Mouse (Mus musculus): ENCODE measurements at regions not wholly inside any gene's neighbourhood (a gene's known extent, or its start where the extent isn't known, plus 50 kb on each side); places are given as distances from the start of the nearest gene placed in this dataset.
"Not testable (repeated sequence)": the region's sequence is repeated elsewhere in the genome, so short reads cannot be mapped to it uniquely, and the experiment has no call there.

DNA sequence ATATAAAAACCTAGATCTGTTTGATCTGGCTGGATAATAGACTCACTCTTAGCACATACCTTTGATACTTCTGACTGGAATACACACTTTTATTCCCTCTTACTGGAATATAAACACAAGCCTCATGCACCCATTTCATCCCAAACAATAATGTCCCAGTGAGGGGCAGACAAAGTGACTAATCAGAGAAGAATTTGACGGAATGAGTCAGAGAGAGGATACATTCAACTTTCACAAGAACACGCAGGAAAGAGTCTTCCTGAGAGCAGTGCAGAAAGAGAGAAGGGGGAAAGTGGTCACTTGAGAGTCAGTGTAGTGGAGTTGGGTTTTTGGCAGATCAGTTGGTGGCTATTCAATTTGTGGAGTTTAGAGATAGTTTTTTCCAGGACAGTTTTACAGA is 755.6 kb downstream of the Kcna4 start:
- Histone ChIP-seq H3K4me3 (ENCODE audit: low read depth, low read length) (no peak overlapping the region), H3K36me3 (ENCODE audit: control insufficient read depth, insufficient read depth, low read length) (no peaks in the 10 kb centered on the region), H3K27me3 (ENCODE audit: control insufficient read depth, insufficient read depth, low read length) (no peaks in the 10 kb centered on the region), H3K9ac (ENCODE audit: low read length) (no peak overlapping the region), H3K4me2 (ENCODE audit: low read depth, low read length, severe bottlenecking) (no peak overlapping the region), H3K27ac (ENCODE audit: low read depth, low read length) (no peak overlapping the region), H3K9me3 (ENCODE audit: control insufficient read depth, low read length) (no peaks in the 10 kb centered on the region), H3K4me1 (replicated peaks; ENCODE audit: control insufficient read depth, insufficient read depth, low read length) (no peaks in the 10 kb centered on the region)
- DNase-seq (ENCODE audit: low spot score) (no peak), ATAC-seq (replicated peaks; ENCODE audit: low FRiP score) (no peak)
- 87% methylated on average over 2 of the region's 2 CpGs for WGBS

DNA sequence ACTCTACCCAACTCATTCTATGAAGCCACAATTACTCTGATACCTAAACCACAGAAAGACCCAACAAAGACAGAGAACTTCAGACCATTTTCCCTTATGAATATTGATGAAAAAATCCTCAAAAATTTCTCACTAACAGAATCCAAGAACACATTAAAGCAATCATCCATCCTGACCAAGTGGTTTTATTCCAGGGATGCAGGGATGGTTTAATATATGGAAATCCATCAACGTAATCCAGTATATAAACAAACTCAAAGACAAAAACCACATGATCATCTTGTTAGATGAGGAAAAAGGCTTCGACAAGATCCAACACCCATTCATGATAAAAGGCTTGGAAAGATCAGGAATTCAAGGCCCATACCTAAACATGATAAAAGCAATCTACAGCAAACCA is 772.3 kb downstream of the Kcna4 start:
- not testable (repeated sequence) for H3K27me3 ChIP-seq (ENCODE audit: control insufficient read depth, insufficient read depth, low read length); H3K4me3 ChIP-seq (ENCODE audit: low read depth, low read length); H3K4me2 ChIP-seq (ENCODE audit: low read depth, low read length, severe bottlenecking); H3K9me3 ChIP-seq (ENCODE audit: control insufficient read depth, low read length); H3K4me1 ChIP-seq (replicated peaks; ENCODE audit: control insufficient read depth, insufficient read depth, low read length); ATAC-seq (replicated peaks; ENCODE audit: low FRiP score); H3K9ac ChIP-seq (ENCODE audit: low read length); H3K27ac ChIP-seq (ENCODE audit: low read depth, low read length); DNase-seq (ENCODE audit: low spot score); H3K36me3 ChIP-seq (ENCODE audit: control insufficient read depth, insufficient read depth, low read length)
- WGBS: 93% methylated on average over 2 of the region's 2 CpGs

DNA sequence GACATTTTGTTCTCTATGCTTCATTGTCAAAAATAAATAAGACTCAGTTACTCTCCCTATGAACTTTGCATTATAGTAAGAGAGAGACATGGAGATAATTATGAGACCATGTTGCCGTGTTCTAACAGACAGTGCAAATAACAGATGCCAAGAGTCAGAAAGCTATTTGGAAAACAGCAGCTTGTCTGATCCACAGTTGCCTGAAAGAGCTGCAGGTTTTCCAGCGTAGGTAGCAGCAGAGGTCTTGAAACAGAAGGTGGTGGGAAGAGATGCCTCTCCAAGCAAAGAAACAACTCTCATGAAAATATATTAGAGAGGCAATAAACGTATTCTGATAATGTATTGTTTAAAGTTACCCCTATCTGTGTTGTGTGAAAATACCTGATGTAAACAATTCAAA is 793.5 kb downstream of the Kcna4 start:
- H3K4me2 ChIP-seq (ENCODE audit: low read depth, low read length, severe bottlenecking): no peak overlapping the region
- H3K27ac ChIP-seq (ENCODE audit: low read depth, low read length): no peak overlapping the region
- H3K9ac ChIP-seq (ENCODE audit: low read length): no peak overlapping the region
- DNase-seq (ENCODE audit: low spot score) (no peak), ATAC-seq (replicated peaks; ENCODE audit: low FRiP score) (no peak)
- no peaks in the 10 kb centered on the region for H3K9me3 ChIP-seq (ENCODE audit: control insufficient read depth, low read length)
- H3K36me3 ChIP-seq (ENCODE audit: control insufficient read depth, insufficient read depth, low read length): no peaks in the 10 kb centered on the region
- no peaks in the 10 kb centered on the region for H3K4me1 ChIP-seq (replicated peaks; ENCODE audit: control insufficient read depth, insufficient read depth, low read length)
- WGBS: 83% methylated on average over 3 of the region's 3 CpGs
- H3K4me3 ChIP-seq (ENCODE audit: low read depth, low read length): no peak overlapping the region
- no peaks in the 10 kb centered on the region for H3K27me3 ChIP-seq (ENCODE audit: control insufficient read depth, insufficient read depth, low read length)

GRCm38 (mm10) chr2:108090266-108090665 is 799.8 kb downstream of the Kcna4 start:
- Histone ChIP-seq H3K4me1 (replicated peaks; ENCODE audit: control insufficient read depth, insufficient read depth, low read length) (no peaks in the 10 kb centered on the region), H3K9me3 (ENCODE audit: control insufficient read depth, low read length) (no peaks in the 10 kb centered on the region), H3K4me3 (ENCODE audit: low read depth, low read length) (no peak overlapping the region), H3K36me3 (ENCODE audit: control insufficient read depth, insufficient read depth, low read length) (no peaks in the 10 kb centered on the region), H3K9ac (ENCODE audit: low read length) (no peak overlapping the region), H3K4me2 (ENCODE audit: low read depth, low read length, severe bottlenecking) (no peak overlapping the region), H3K27me3 (ENCODE audit: control insufficient read depth, insufficient read depth, low read length) (no peaks in the 10 kb centered on the region), H3K27ac (ENCODE audit: low read depth, low read length) (no peak overlapping the region)
- no peak for ATAC-seq (replicated peaks; ENCODE audit: low FRiP score)
- DNase-seq (ENCODE audit: low spot score): no peak
- 83% methylated on average over 4 of the region's 4 CpGs for WGBS

GRCm38 (mm10) chr2:108097026-108097425 is 806.6 kb downstream of the Kcna4 start:
- Histone ChIP-seq H3K27me3 (ENCODE audit: control insufficient read depth, insufficient read depth, low read length) (no peaks in the 10 kb centered on the region), H3K9ac (ENCODE audit: low read length) (no peak overlapping the region), H3K9me3 (ENCODE audit: control insufficient read depth, low read length) (no peaks in the 10 kb centered on the region), H3K4me3 (ENCODE audit: low read depth, low read length) (no peak overlapping the region), H3K27ac (ENCODE audit: low read depth, low read length) (no peak overlapping the region), H3K36me3 (ENCODE audit: control insufficient read depth, insufficient read depth, low read length) (no peaks in the 10 kb centered on the region), H3K4me1 (replicated peaks; ENCODE audit: control insufficient read depth, insufficient read depth, low read length) (no peaks in the 10 kb centered on the region), H3K4me2 (ENCODE audit: low read depth, low read length, severe bottlenecking) (no peak overlapping the region)
- no peak for ATAC-seq (replicated peaks; ENCODE audit: low FRiP score)
- WGBS: 91% methylated on average over 4 of the region's 4 CpGs
- DNase-seq (ENCODE audit: low spot score): no peak

DNA sequence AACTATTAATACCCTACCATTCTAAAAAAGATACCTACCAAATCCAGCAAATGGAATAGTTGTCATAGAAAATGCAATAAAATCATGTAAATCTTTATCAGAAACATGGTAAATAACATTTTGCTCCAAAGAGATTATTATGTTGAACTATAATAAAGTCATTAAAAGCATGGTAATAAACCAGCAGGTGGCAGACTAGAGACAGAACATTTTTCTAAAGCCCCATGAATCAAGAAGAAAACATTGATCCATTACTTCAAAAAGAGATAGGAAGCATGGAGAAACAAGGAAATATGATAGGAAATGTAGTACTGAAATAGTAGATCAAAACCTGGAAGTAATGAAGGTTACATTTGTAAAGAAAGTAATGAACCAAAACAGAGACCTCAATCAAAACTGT is 819.7 kb downstream of the Kcna4 start:
- no peak for ATAC-seq (replicated peaks; ENCODE audit: low FRiP score)

GRCm38 (mm10) chr2:108145694-108146093 is 855.3 kb downstream of the Kcna4 start:
- 45% methylated on average over 2 of the region's 2 CpGs for WGBS
- Histone ChIP-seq H3K27ac (ENCODE audit: low read depth, low read length) (no peak overlapping the region), H3K36me3 (ENCODE audit: control insufficient read depth, insufficient read depth, low read length) (no peaks in the 10 kb centered on the region), H3K9ac (ENCODE audit: low read length) (no peak overlapping the region), H3K4me3 (ENCODE audit: low read depth, low read length) (no peak overlapping the region), H3K27me3 (ENCODE audit: control insufficient read depth, insufficient read depth, low read length) (no peaks in the 10 kb centered on the region), H3K9me3 (ENCODE audit: control insufficient read depth, low read length) (no peaks in the 10 kb centered on the region), H3K4me1 (replicated peaks; ENCODE audit: control insufficient read depth, insufficient read depth, low read length) (no peaks in the 10 kb centered on the region), H3K4me2 (ENCODE audit: low read depth, low read length, severe bottlenecking) (no peak overlapping the region)
- ATAC-seq (replicated peaks; ENCODE audit: low FRiP score): no peak
- no peak for DNase-seq (ENCODE audit: low spot score)

More for the DNA sequence above, 819.7 kb downstream of the Kcna4 start:
- no peak for DNase-seq (ENCODE audit: low spot score)
- no peaks in the 10 kb centered on the region for H3K27me3 ChIP-seq (ENCODE audit: control insufficient read depth, insufficient read depth, low read length)
- no peaks in the 10 kb centered on the region for H3K36me3 ChIP-seq (ENCODE audit: control insufficient read depth, insufficient read depth, low read length)
- no peaks in the 10 kb centered on the region for H3K4me1 ChIP-seq (replicated peaks; ENCODE audit: control insufficient read depth, insufficient read depth, low read length)
- H3K9ac ChIP-seq (ENCODE audit: low read length): no peak overlapping the region
- no peaks in the 10 kb centered on the region for H3K9me3 ChIP-seq (ENCODE audit: control insufficient read depth, low read length)
- no peak overlapping the region for H3K4me3 ChIP-seq (ENCODE audit: low read depth, low read length)
- no peak overlapping the region for H3K4me2 ChIP-seq (ENCODE audit: low read depth, low read length, severe bottlenecking)
- no peak overlapping the region for H3K27ac ChIP-seq (ENCODE audit: low read depth, low read length)

DNA sequence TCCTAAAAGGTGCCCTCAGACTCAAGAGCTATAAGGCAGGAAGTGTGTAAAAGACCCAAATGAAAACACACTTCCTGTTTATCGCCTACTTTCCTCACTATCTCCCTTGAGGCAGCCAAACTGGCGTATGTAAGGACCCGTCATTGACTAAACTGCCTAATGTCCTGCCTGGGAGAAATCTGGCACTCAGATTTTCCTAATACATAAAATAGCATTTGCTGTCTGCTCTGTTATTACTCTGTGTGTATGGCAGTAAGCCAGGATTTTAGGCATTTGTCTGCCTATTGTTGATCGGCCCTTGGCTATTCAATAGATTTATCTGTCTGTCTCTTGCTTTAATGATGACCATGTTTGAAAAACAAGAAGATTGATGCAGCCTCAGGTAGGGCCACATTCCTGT is 857.8 kb downstream of the Kcna4 start:
- no peaks in the 10 kb centered on the region for H3K36me3 ChIP-seq (ENCODE audit: control insufficient read depth, insufficient read depth, low read length)
- no peaks in the 10 kb centered on the region for H3K27me3 ChIP-seq (ENCODE audit: control insufficient read depth, insufficient read depth, low read length)
- no peak overlapping the region for H3K4me3 ChIP-seq (ENCODE audit: low read depth, low read length)
- H3K4me2 ChIP-seq (ENCODE audit: low read depth, low read length, severe bottlenecking): no peak overlapping the region
- ATAC-seq (replicated peaks; ENCODE audit: low FRiP score): no peak
- 81% methylated on average over 4 of the region's 4 CpGs for WGBS
- DNase-seq (ENCODE audit: low spot score): no peak
- H3K9me3 ChIP-seq (ENCODE audit: control insufficient read depth, low read length): no peaks in the 10 kb centered on the region
- no peaks in the 10 kb centered on the region for H3K4me1 ChIP-seq (replicated peaks; ENCODE audit: control insufficient read depth, insufficient read depth, low read length)
- H3K9ac ChIP-seq (ENCODE audit: low read length): no peak overlapping the region
- no peak overlapping the region for H3K27ac ChIP-seq (ENCODE audit: low read depth, low read length)

DNA sequence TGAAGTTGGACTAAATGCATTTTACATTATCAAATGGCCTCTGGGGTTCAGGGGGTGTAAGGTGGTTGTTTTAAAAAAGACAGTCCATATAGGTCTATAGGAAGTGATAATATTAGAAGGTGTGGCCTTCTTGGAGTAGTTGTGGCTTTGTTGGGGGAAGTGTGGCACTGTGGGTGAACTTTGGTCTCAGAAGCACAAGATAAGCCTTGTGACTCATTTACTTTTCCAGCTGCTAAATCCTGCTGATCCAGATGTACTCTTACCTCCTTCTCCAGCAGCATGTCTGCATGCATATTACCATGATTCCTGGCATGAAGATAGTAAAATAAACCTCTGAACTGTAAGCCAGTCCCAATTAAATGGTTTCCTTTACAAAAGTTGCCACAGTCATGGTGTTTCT is 865.8 kb downstream of the Kcna4 start:
- DNase-seq (ENCODE audit: low spot score): no peak
- Histone ChIP-seq H3K9ac (ENCODE audit: low read length) (no peak overlapping the region), H3K4me3 (ENCODE audit: low read depth, low read length) (no peak overlapping the region), H3K27ac (ENCODE audit: low read depth, low read length) (no peak overlapping the region), H3K9me3 (ENCODE audit: control insufficient read depth, low read length) (no peaks in the 10 kb centered on the region), H3K27me3 (ENCODE audit: control insufficient read depth, insufficient read depth, low read length) (no peaks in the 10 kb centered on the region), H3K36me3 (ENCODE audit: control insufficient read depth, insufficient read depth, low read length) (no peaks in the 10 kb centered on the region), H3K4me1 (replicated peaks; ENCODE audit: control insufficient read depth, insufficient read depth, low read length) (no peaks in the 10 kb centered on the region), H3K4me2 (ENCODE audit: low read depth, low read length, severe bottlenecking) (no peak overlapping the region)
- ATAC-seq (replicated peaks; ENCODE audit: low FRiP score): no peak

Measured in forebrain, embryonic 11.5 days (tissue).